Mouse (Mus musculus) hindbrain, embryonic 14.5 days (tissue): ENCODE results near the gene E330021D16Rik. TPM values are rescaled to one million over a fixed set of nuclear protein-coding genes. Genes with fewer than 3 reads are reported as not detected.

ENCODE experiments used
- ATAC-seq: fragments of 200-750 bp; cut with Nextera tagmentation; 2 replicates; pipeline ENCODE4 v1.8.0; 2017; ENCODE audit warnings: moderate number of reproducible peaks, mild to moderate bottlenecking, moderate TSS enrichment, moderate library complexity; ENCODE audit not compliant: low FRiP score
- DNase-seq: peaks from one replicate; pipeline ENCODE4 v3.0.0-alpha.2; 2015; ENCODE audit warnings: low spot score
- H3K27ac ChIP-seq: fragments of 300-500 bp; sonication (generic); 2 replicates; pipeline ENCODE4 v1.5.1; 2014; ENCODE audit warnings: mild to moderate bottlenecking, moderate library complexity
- H3K27me3 ChIP-seq: fragments of 300-500 bp; sonication (generic); 2 replicates; pipeline ENCODE4 v1.6.1; 2014; ENCODE audit warnings: mild to moderate bottlenecking, low read length, mixed read lengths; ENCODE audit not compliant: control insufficient read depth, insufficient read depth
- H3K36me3 ChIP-seq: fragments of 300-500 bp; sonication (generic); replicated peaks from 2 replicates; pipeline ENCODE4 v1.6.1; 2014; ENCODE audit not compliant: control insufficient read depth, insufficient read depth
- H3K4me1 ChIP-seq: fragments of 300-500 bp; sonication (generic); replicated peaks from 2 replicates; pipeline ENCODE4 v1.6.1; 2014; ENCODE audit warnings: antibody characterized with exemption, low read length, mixed read lengths; ENCODE audit not compliant: control insufficient read depth, insufficient read depth
- H3K4me2 ChIP-seq: fragments of 300-500 bp; sonication (generic); replicated peaks from 2 replicates; pipeline ENCODE4 v1.6.1; 2014; ENCODE audit warnings: mild to moderate bottlenecking, moderate library complexity
- H3K4me3 ChIP-seq: fragments of 300-500 bp; sonication (generic); replicated peaks from 2 replicates; pipeline ENCODE4 v1.5.1; 2014; ENCODE audit warnings: mild to moderate bottlenecking, low read length
- H3K9ac ChIP-seq: fragments of 300-500 bp; sonication (generic); 2 replicates; pipeline ENCODE4 v1.6.1; 2014
- H3K9me3 ChIP-seq: fragments of 300-500 bp; sonication (generic); 2 replicates; pipeline ENCODE4 v1.6.1; 2016; ENCODE audit warnings: low read length; ENCODE audit not compliant: control insufficient read depth
- WGBS: fragments of 180-500 bp; shearing (Covaris S2); extraction: QIAGEN DNeasy Blood & Tissue Kit; methylation state at CpG from one replicate; pipeline ENCODE4 v1.1.7; 2014; 5-methylcytosine and 5-hydroxymethylcytosine counted together
- polyA plus RNA-seq: library from polyadenylated mRNA; unstranded; fragments of >200 nt; fragmentation: Nextera tagmentation; extraction: Ambion mirVana; gene quantifications from 2 replicates; pipeline ENCODE4 v1.2.1, GENCODE M21; 2014

Gene E330021D16Rik
- polyA plus RNA-seq, 1 experiment from 2014 or later = not detected

DNA sequence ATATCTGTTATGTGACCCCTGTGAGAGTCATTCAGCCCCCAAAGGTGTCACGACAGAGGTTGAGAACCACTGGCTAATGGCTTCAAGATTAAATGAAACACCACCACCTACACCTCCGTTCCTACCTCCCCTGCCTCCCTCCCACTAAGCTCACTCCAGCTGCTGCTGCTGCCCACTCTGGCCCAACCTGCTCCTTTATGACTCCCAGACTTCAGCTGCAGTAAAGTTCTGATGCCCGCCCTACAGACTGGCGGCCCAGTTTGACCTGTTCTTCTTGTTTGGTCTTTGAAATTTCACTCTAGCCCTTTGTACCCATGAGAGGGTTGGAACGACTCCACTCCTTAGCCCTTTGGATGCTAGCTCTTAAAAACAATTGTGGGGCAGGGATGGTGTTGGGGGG is 10.6 kb upstream of the E330021D16Rik start:
- Histone ChIP-seq H3K4me2 (no peak overlapping the region), H3K27me3 (no peaks in the 10 kb centered on the region), H3K27ac (no peak overlapping the region), H3K9me3 (no peaks in the 10 kb centered on the region), H3K4me1 (no peaks in the 10 kb centered on the region), H3K9ac (no peak overlapping the region), H3K36me3 (no peaks in the 10 kb centered on the region), H3K4me3 (no peak overlapping the region)
- ATAC-seq (no peak), DNase-seq (no peak)
- WGBS = 93% methylated on average over 5 of the region's 5 CpGs

DNA sequence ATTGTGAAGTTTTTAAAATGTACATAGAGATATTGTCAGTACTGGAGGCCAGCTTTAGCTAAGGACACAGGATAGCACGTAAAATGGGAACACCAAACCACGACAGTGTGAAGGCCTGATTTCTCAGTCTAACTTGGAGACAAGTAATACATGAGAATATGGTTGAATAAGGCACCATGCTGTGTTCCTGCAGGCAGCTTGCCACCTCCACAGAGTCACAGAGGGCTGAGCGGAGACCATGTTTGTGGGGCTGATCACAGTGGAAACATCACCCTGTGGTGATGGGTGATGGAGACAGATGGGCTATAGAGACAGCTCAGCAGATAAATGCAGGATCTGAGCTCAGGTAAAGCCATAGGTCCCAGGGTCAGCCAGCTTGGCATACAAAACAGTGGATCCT is 8.8 kb upstream of the E330021D16Rik start:
- no peaks in the 10 kb centered on the region for H3K27me3 ChIP-seq
- no peak overlapping the region for H3K4me2 ChIP-seq
- no peaks in the 10 kb centered on the region for H3K4me1 ChIP-seq
- WGBS = 75% methylated on average over 3 of the region's 3 CpGs
- no peaks in the 10 kb centered on the region for H3K9me3 ChIP-seq
- no peak for DNase-seq
- ATAC-seq = no peak
- no peak overlapping the region for H3K9ac ChIP-seq
- no peak overlapping the region for H3K27ac ChIP-seq
- H3K36me3 ChIP-seq = no peaks in the 10 kb centered on the region
- H3K4me3 ChIP-seq = no peak overlapping the region

DNA sequence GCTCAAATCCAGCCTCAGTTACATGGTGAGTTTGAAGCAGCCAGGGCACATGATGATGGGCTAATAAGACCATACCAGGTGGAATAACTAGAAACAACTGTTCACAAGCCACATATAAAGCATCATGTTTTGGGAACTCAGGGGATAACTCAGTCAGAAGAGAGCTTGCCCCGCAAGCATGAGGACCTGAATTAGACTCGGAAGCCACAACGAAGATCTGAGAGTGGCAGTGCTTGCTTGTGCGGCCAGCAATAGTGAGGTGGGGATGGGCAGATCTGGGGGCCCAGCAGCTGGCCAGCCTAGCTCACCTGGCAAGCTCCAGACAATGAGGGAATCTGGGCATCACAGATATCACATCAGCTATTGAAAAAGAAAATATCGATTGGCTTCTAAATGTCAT is 7.8 kb upstream of the E330021D16Rik start:
- Histone ChIP-seq H3K9me3 (no peaks in the 10 kb centered on the region), H3K4me1 (no peaks in the 10 kb centered on the region), H3K36me3 (no peaks in the 10 kb centered on the region), H3K27ac (no peak overlapping the region), H3K4me2 (no peak overlapping the region), H3K4me3 (no peak overlapping the region), H3K9ac (no peak overlapping the region), H3K27me3 (no peaks in the 10 kb centered on the region)
- WGBS = 98% methylated on average over 5 of the region's 5 CpGs
- ATAC-seq (no peak), DNase-seq (no peak)

DNA sequence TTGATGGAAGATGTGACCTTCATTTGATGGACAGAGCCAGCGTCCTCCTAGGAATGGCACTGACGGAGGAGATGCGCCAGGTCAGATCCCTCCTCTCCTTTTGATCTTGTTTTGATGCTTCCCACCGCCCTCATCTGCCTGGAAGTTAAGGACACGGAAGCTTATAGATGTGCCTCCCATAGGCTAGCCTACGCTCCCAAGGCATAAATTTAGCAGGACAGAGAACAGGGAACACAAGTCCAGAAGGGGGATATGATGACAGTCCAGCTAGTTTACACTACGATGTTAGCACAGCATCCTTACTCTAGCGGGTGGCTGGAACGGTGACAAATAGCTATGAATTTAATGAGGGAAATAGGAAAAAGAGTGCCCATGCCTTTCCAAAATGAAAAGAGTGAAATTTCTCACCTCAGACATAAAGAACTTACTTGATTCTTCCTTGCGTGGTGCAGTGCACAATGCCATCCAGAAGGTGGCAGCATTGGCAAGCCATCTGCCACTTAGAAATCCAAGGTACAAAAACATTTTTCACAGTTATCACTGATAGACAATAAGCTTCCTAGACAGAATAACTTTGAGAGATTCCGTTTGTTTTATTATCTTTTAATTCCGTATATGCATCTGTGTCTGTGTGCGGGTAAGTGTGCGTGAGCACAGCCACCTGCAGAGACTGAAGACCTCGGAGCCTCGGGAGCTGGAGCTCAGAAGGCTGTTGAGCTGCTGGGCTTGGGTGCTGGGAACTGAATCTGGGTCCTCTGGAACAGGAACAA is 6.9 kb upstream of the E330021D16Rik start:
- no peak overlapping the region for H3K27ac ChIP-seq
- H3K9me3 ChIP-seq = no peaks in the 10 kb centered on the region
- H3K36me3 ChIP-seq = no peaks in the 10 kb centered on the region
- H3K4me2 ChIP-seq = no peak overlapping the region
- WGBS = 59% methylated on average over 16 of the region's 16 CpGs
- H3K4me1 ChIP-seq = no peaks in the 10 kb centered on the region
- DNase-seq (peak; percentile 87), ATAC-seq (no peak)
- H3K27me3 ChIP-seq = no peaks in the 10 kb centered on the region
- H3K4me3 ChIP-seq = no peak overlapping the region
- H3K9ac ChIP-seq = no peak overlapping the region

DNA sequence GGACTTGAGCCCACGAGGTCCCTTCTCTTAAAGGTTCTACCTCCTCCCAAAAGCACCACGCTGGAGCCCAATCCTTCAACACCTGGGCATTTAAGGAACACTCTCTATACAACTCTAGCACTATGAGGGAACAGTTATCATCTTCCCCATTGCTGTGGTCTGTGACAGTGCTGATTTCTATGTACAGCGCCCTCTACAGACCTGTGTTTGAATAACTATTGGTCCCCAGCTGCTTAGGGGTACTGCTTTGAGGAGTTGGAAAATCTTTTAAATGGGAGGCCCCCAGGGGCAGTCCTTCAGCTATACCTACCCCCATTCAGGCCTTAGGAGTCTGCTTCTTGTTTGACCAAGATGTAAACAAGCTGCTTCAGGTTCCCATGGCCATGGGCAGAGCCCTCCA is 5.7 kb upstream of the E330021D16Rik start:
- Histone ChIP-seq H3K27ac (no peak overlapping the region), H3K4me1 (no peaks in the 10 kb centered on the region), H3K36me3 (no peaks in the 10 kb centered on the region), H3K4me2 (no peak overlapping the region), H3K9me3 (no peaks in the 10 kb centered on the region), H3K4me3 (no peak overlapping the region), H3K9ac (no peak overlapping the region), H3K27me3 (no peaks in the 10 kb centered on the region)
- ATAC-seq = no peak
- no peak for DNase-seq
- 61% methylated on average over 3 of the region's 3 CpGs for WGBS

DNA sequence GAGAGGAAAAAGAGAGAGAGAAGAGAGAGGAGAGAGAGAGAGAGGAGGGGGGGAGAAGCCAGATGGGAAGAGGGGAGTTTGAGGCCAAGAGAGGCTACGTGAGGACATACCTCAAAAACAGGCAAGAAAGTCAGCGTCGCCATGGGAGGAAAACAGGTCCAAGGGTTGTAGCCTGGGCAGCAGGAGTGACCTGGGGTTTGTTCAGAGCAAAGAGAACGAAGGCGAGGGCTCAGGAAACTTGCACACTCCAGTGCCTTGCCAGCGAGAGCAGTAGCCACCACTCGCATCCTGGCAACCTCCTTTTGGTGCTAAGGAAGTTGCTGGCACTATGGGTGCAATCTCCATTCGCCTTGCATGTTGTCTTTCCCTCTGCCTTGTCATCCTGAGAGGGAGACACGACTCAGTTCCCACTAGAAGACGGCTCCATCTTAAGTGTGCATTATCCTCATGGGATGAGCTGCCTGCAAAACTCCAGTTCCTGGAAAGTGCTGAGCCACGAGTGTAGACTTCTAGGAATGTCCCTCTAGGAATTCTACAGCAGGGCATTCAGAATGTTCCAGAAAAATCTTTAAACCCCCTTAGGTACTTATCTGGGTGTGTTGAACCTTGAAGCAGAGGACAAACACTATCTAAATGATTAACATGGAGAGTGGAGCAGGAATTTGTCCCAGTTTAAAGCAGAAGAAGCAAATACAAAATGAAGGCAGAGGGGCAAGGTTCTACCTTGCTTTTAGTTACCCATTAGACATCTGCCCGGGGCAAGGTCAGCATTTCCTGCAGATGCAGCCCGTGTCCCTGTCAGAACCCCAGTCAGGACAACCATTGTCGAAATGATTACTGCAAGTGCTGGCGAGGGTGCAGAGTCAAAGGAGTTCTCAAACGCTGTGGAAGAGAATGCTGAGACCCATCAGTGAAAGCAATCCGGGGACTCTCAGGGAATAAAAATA is 3.8 kb upstream of the E330021D16Rik start:
- Histone ChIP-seq H3K36me3 (no peaks in the 10 kb centered on the region), H3K27me3 (no peaks in the 10 kb centered on the region), H3K4me1 (no peaks in the 10 kb centered on the region), H3K9me3 (no peaks in the 10 kb centered on the region), H3K9ac (no peak overlapping the region), H3K27ac (no peak overlapping the region), H3K4me2 (no peak overlapping the region), H3K4me3 (no peak overlapping the region)
- no peak for DNase-seq
- no peak for ATAC-seq
- WGBS = 81% methylated on average over 17 of the region's 17 CpGs

DNA sequence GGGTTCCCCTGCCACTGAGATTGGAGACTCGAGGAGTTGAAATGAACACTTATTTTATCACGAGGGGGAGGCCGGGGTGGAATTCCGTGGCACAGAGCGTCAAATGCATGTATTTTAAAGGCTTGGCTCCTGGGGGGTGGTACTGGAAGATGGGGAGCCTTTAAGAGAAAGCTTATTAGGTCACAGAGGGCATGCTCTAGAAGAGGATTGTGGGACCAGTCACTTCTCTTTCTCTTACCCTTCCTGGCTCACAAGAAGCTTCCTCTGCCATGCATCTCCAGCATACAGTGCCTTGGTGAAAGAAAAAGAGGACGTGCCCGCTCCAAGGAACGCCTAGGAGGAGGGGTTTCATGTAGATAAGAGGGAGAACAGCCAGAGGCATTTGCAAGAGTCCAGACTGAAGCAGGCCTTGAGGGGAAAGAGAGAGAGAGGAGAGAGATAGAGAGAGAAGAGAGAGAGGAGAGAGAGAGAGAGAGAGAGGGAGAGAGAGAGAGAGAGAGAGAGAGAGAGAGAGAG is 3.0 kb upstream of the E330021D16Rik start:
- DNase-seq (no peak), ATAC-seq (no peak)
- H3K36me3 ChIP-seq = no peaks in the 10 kb centered on the region
- H3K4me1 ChIP-seq = no peaks in the 10 kb centered on the region
- no peak overlapping the region for H3K9ac ChIP-seq
- no peak overlapping the region for H3K4me2 ChIP-seq
- no peak overlapping the region for H3K4me3 ChIP-seq
- H3K27ac ChIP-seq = no peak overlapping the region
- H3K9me3 ChIP-seq = no peaks in the 10 kb centered on the region
- no peaks in the 10 kb centered on the region for H3K27me3 ChIP-seq
- WGBS = 72% methylated on average over 8 of the region's 8 CpGs

DNA sequence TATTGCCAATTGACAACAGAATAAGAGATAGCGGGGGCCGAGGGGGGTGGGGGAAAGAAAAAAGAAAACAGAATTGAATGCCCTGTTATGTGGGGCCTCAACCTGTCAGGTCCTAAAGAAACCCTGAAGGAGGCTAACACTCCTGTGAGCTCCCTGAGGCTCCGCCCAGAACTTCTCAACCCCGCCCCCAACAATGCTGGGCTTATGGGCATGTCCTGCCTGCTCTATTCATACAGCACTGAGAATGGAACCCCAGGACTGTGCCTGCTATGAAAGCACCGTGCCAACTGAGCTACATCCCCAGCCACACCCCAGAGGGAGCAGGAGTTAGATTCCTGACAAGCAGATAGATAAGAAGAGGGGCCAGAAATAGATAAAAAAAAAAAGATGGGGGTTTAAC is 2.5 kb upstream of the E330021D16Rik start:
- H3K27ac ChIP-seq = no peak overlapping the region
- ATAC-seq (no peak), DNase-seq (no peak)
- 57% methylated on average over 5 of the region's 5 CpGs for WGBS
- H3K9ac ChIP-seq = no peak overlapping the region
- H3K9me3 ChIP-seq = no peaks in the 10 kb centered on the region
- no peaks in the 10 kb centered on the region for H3K27me3 ChIP-seq
- no peaks in the 10 kb centered on the region for H3K36me3 ChIP-seq
- no peak overlapping the region for H3K4me3 ChIP-seq
- H3K4me2 ChIP-seq = no peak overlapping the region
- no peaks in the 10 kb centered on the region for H3K4me1 ChIP-seq

DNA sequence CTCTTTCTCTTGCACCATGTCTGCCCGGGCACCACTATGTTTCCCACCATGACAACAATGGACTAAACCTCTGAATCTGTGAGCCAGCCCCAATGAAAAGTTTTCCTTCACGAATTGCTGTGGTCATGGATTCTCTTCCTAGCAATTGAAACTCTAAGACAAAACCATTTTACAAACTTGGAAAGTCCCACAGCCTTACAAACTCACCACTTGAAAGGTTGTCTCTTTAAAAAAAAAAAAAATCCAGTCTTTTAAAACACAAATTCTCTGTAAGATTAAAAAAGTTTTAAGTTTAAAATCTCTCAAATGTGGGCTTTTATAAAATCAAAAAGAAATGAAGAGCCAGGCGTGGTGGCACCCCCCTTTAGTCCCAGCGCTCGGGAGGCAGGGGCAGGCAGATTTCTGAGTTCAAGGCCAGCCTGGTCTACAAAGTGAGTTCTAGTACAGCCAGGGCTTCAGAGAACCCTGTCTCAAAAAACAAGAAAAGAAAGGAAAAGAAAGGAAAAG is 1.5 kb downstream of the E330021D16Rik start:
- no peak overlapping the region for H3K4me3 ChIP-seq
- no peaks in the 10 kb centered on the region for H3K36me3 ChIP-seq
- WGBS = 84% methylated on average over 5 of the region's 5 CpGs
- no peak overlapping the region for H3K4me2 ChIP-seq
- no peak overlapping the region for H3K27ac ChIP-seq
- DNase-seq (no peak), ATAC-seq (no peak)
- no peaks in the 10 kb centered on the region for H3K9me3 ChIP-seq
- no peaks in the 10 kb centered on the region for H3K4me1 ChIP-seq
- no peak overlapping the region for H3K9ac ChIP-seq
- H3K27me3 ChIP-seq = no peaks in the 10 kb centered on the region
